Mouse (Mus musculus) embryonic fibroblast, embryonic 13.5 days (primary cell): ENCODE measurements around the gene Zfp92. TPM values are rescaled to one million over a fixed set of nuclear protein-coding genes. Genes with fewer than 3 reads are reported as not detected.
"Not testable (repeated sequence)": the region's sequence is repeated elsewhere in the genome, so short reads cannot be mapped to it uniquely, and the experiment has no call there.

ENCODE experiments used
- H3K27ac ChIP-seq: 2 replicates; pipeline ENCODE4 v1.5.1; 2012; ENCODE audit warnings: low read length, control low read depth, inconsistent platforms; ENCODE audit not compliant: insufficient read depth
- H3K4me1 ChIP-seq: 2 replicates; pipeline ENCODE4 v1.6.1; 2011; ENCODE audit warnings: low read length; ENCODE audit not compliant: control insufficient read depth, insufficient read depth
- H3K4me3 ChIP-seq: 2 replicates; pipeline ENCODE4 v1.5.1; 2011; ENCODE audit warnings: mild to moderate bottlenecking, control low read depth, low read length; ENCODE audit not compliant: insufficient read depth
- CTCF ChIP-seq: IDR thresholded peaks from 2 replicates; pipeline ENCODE4 v1.5.1; 2011; ENCODE audit warnings: mild to moderate bottlenecking, control low read depth, low read length, moderate library complexity, borderline replicate concordance; ENCODE audit not compliant: insufficient read depth
- POLR2A ChIP-seq: IDR thresholded peaks from 2 replicates; pipeline ENCODE4 v1.6.1; 2011; ENCODE audit warnings: low read depth, mild to moderate bottlenecking, control low read depth, low read length, moderate library complexity
- polyA plus RNA-seq: library from polyadenylated mRNA; stranded (reverse); fragments of >200 nt; gene quantifications from 2 replicates; pipeline ENCODE4 v1.2.4, GENCODE M21; 2011; ENCODE audit warnings: low read depth; ENCODE audit not compliant: missing spikeins, insufficient read length

Gene Zfp92
- not detected in 2 replicates for polyA plus RNA-seq

GRCm38 (mm10) chrX:73410880-73411517, at the start of gene Zfp92:
TSS of gene Zfp92 (plus strand) at chrX:73411096.
- no peak within 1 kb of the TSS for H3K27ac ChIP-seq
- no peaks in the 10 kb centered on the region for H3K4me1 ChIP-seq
- no peak within 1 kb of the TSS for H3K4me3 ChIP-seq
- no peak for TF ChIP-seq CTCF
- TF ChIP-seq POLR2A = no peak

- no peaks in the 10 kb centered on the region for H3K4me1 ChIP-seq
- no peak overlapping the region for H3K4me3 ChIP-seq
- no peak overlapping the region for H3K27ac ChIP-seq
- TF ChIP-seq CTCF (no peak), POLR2A (no peak)
These were observed 47.6 kb upstream of the Zfp92 start for GRCm38 (mm10) chrX:73363291-73363690.

DNA sequence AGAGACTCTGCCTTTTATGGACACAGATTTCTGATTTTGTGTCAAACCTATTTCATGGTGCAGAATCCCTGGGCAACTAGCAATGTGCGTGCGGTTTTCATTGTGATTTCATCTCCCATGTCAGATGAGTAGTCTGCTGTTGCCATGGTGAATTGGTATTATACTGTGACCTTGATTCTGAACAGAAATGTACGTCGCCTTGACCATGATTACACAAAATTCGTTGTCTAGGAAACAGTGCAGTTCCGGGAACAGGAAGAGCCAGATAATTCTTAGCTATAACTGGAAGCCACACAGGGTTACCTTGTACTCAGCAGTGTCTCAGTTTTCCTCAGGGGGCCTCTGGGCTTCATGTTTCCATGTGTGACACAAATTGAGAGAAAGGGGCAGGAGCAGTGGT, 26.5 kb upstream of the Zfp92 start:
- no peak overlapping the region for H3K4me3 ChIP-seq
- H3K27ac ChIP-seq = no peak overlapping the region
- TF ChIP-seq CTCF (no peak), POLR2A (no peak)
- H3K4me1 ChIP-seq = no peaks in the 10 kb centered on the region

DNA sequence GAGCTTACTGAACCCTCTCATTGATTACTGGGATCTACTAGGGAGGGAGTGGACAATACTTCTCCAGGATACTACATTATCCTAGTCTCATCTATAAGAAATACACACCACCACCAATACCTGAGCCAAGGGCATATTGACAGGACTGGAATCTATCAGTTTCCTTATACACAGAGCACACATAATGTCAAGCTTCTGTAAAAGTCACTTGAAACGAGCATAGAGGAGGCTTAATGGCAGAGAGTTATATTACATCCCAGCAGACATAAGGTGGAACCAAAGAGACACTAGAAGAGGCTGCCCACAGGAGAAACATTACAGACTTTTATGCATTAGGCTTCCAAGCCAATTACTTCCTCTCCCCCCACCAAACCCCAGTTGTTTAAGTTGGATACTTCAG, 26.0 kb upstream of the Zfp92 start:
- no peak for TF ChIP-seq CTCF
- Histone ChIP-seq H3K4me1 (no peaks in the 10 kb centered on the region), H3K27ac (no peak overlapping the region), H3K4me3 (no peak overlapping the region)

- Histone ChIP-seq H3K4me1 (no peaks in the 10 kb centered on the region), H3K27ac (no peak overlapping the region), H3K4me3 (no peak overlapping the region)
- TF ChIP-seq POLR2A = no peak
- TF ChIP-seq CTCF = no peak
These were observed 19.4 kb upstream of the Zfp92 start for GRCm38 (mm10) chrX:73391481-73391880.

- Histone ChIP-seq H3K27ac (no peak overlapping the region), H3K4me1 (no peaks in the 10 kb centered on the region), H3K4me3 (no peak overlapping the region)
- no peak for TF ChIP-seq CTCF
These were observed 14.4 kb upstream of the Zfp92 start for GRCm38 (mm10) chrX:73396446-73396845.

DNA sequence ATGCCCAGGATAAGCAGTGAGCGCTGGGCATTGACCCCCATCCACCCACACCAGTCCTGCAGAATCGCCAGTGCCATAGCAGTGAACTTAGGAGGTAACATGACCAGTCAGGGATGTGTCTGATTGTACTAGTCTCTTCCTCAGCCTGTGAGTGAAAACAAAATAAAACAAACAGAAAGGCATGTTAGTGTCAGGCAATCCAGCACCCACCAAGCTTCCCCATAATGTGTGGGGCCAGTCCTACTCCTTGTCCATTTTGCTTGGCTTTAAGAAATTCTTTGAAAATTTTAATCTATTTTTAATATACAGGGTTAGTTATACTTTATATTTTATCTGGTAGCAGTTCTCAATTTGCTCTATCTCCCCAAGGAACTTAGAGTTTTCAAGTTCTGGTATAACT, 12.3 kb upstream of the Zfp92 start, which contains the start of gene Gm18336:
Gm18336 (minus strand) TSS at position 101 of the 400 bp plus-strand sequence.
- H3K4me1 ChIP-seq = not testable (repeated sequence)

GRCm38 (mm10) chrX:73400951-73401350, 9.9 kb upstream of the Zfp92 start:
- Histone ChIP-seq H3K4me3 (no peak overlapping the region), H3K4me1 (no peaks in the 10 kb centered on the region), H3K27ac (no peak overlapping the region)
- TF ChIP-seq CTCF = no peak
- no peak for TF ChIP-seq POLR2A

More for the DNA sequence above, 12.3 kb upstream of the Zfp92 start, which contains the start of gene Gm18336:
- not testable (repeated sequence) for H3K4me3 ChIP-seq, H3K27ac ChIP-seq

DNA sequence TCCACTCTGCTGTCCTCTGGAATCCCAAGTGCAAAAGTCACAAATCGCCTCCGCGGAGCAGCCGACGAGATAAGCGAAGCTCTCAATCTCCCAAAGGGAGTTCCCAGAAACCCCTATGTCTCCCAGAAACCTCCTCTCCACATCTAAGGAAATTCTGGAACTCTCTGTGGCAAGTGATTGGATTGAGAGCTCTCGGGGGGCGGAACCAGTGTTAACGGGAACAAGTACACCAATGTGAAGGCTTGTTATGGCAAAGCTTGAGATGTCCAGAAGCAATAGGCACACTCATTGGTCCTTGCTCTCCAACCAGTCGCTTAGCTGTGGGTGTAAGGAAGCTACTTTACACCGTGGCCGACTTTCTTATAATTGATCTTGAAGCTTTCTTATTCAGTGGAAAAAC, 9.3 kb upstream of the Zfp92 start:
- Histone ChIP-seq H3K27ac (no peak overlapping the region), H3K4me1 (no peaks in the 10 kb centered on the region), H3K4me3 (no peak overlapping the region)
- TF ChIP-seq CTCF = no peak
- no peak for TF ChIP-seq POLR2A

DNA sequence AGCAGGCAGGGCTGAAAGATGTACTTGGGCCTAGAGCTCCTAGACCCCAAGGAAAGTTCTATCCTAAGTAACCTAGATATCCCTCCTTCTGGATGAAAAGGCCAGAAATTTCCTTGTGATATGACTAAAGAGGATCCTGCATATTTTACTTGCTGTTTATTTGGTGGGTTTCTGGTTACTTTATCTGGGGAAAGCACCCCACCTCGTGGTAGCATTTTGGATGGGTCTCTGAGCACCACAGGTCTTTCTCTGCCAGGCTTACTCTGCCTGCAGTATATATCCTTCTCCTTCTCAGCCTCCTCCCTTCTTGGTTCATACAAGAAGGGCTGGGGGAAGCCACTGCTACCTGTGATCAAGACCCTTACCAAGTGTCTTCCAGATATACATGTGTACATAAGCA, 1.9 kb downstream of the Zfp92 start:
- no peak overlapping the region for H3K27ac ChIP-seq
- TF ChIP-seq POLR2A (no peak), CTCF (no peak)
- H3K4me3 ChIP-seq = no peak overlapping the region
- no peaks in the 10 kb centered on the region for H3K4me1 ChIP-seq

GRCm38 (mm10) chrX:73430036-73430435, 19.1 kb downstream of the Zfp92 start:
- Histone ChIP-seq H3K4me1 (no peaks in the 10 kb centered on the region), H3K4me3 (no peak overlapping the region), H3K27ac (no peak overlapping the region)
- TF ChIP-seq CTCF (no peak), POLR2A (no peak)
